Mouse (Mus musculus): Measurements from ENCODE around the gene Sulf2. TPM values are rescaled to one million over a fixed set of nuclear protein-coding genes. Genes with fewer than 3 reads are reported as not detected.
A peak's percentile ranks its signal among the peaks of the same experiment; 100 is the strongest.

The Sulf2 gene
- total RNA-seq, 2 experiments from 2014 or later, result 95.9 to 119 TPM

- intact Hi-C loops (cut with DNase I), result no loop called here
- no peak for DNase-seq (ENCODE audit: low spot score in 2 of 2)
Observed at GRCm38 (mm10) chr2:166035725-166036124, 119.7 kb downstream of the Sulf2 start.

- intact Hi-C loops (cut with DNase I), result loop anchor here (5.0 kb wide), 1 partner anchor 43 kb away; the partner anchor contains the start of gene Ncoa3
- no peak for DNase-seq (ENCODE audit: low spot score in 2 of 2)
Observed at GRCm38 (mm10) chr2:166034967-166035490, 120.4 kb downstream of the Sulf2 start.

- intact Hi-C loops (cut with DNase I), result loop anchor here (5.0 kb wide), 1 partner anchor 40 kb away; the partner anchor contains the start of gene Ncoa3
- DNase-seq (ENCODE audit: low spot score in 2 of 2), result no peak
Observed at GRCm38 (mm10) chr2:166032628-166033027, 122.8 kb downstream of the Sulf2 start.

GRCm38 (mm10) chr2:166031120-166031929, 124.1 kb downstream of the Sulf2 start:
- intact Hi-C loops (cut with DNase I), result loop anchor here (5.0 kb wide), 1 partner anchor 39 kb away; the partner anchor contains the start of gene Ncoa3
- DNase-seq (ENCODE audit: low spot score in 2 of 2), result peak in 1 of 2 experiments; percentile 24

- intact Hi-C loops (cut with DNase I), result loop anchor here (5.0 kb wide), 1 partner anchor 38 kb away; the partner anchor contains the start of gene Ncoa3
Observed at GRCm38 (mm10) chr2:166030256-166030995, 125.0 kb downstream of the Sulf2 start.

GRCm38 (mm10) chr2:166029232-166029631, 126.2 kb downstream of the Sulf2 start:
- intact Hi-C loops (cut with DNase I), result no loop called here
- no peak for DNase-seq (ENCODE audit: low spot score in 2 of 2)

More at GRCm38 (mm10) chr2:166030256-166030995, 125.0 kb downstream of the Sulf2 start:
- no peak for DNase-seq (ENCODE audit: low spot score in 2 of 2)

- intact Hi-C loops (cut with DNase I), result no loop called here
- DNase-seq (ENCODE audit: low spot score in 2 of 2), result no peak
Observed at GRCm38 (mm10) chr2:166027834-166028233, 127.6 kb downstream of the Sulf2 start.

GRCm38 (mm10) chr2:166025943-166026342, 129.5 kb downstream of the Sulf2 start:
- no peak for DNase-seq (ENCODE audit: low spot score in 2 of 2)
- intact Hi-C loops (cut with DNase I), result no loop called here

- intact Hi-C loops (cut with DNase I), result no loop called here
- no peak for DNase-seq (ENCODE audit: low spot score in 2 of 2)
Observed at GRCm38 (mm10) chr2:166024621-166025020, 130.8 kb downstream of the Sulf2 start.

GRCm38 (mm10) chr2:166024079-166024478, 131.4 kb downstream of the Sulf2 start:
- no peak for DNase-seq (ENCODE audit: low spot score in 2 of 2)
- intact Hi-C loops (cut with DNase I), result no loop called here

Other genes with a start within 250 kb of the Sulf2 start
- 10 to 100 TPM; 27.9 to 36.6 TPM for gene Ncoa3, start 163.0 kb downstream of the Sulf2 start, total RNA-seq (2021)